Mouse (Mus musculus) mature B cell (primary cell): Measurements from ENCODE around the gene Kif17.

Source experiments
- in situ Hi-C: fragments of 300-500 bp; cut with MboI; formaldehyde crosslinking; loops from 2 replicates; pipeline ENCODE4 v1.14.3; 2019

Gene Kif17

GRCm38 (mm10) chr4:138250088-138250960 is at the start of gene Kif17, which contains the start of gene Sh2d5:
Gene Kif17 (plus strand): TSS chr4:138250435.
Gene Sh2d5 (plus strand): TSS chr4:138250403.
- in situ Hi-C loops = no loop called here

GRCm38 (mm10) chr4:138200769-138201168 is 49.5 kb upstream of the Kif17 start:
- in situ Hi-C loops = no loop called here

- in situ Hi-C loops = no loop called here
Observed at GRCm38 (mm10) chr4:138201696-138202095, 48.5 kb upstream of the Kif17 start.

- in situ Hi-C loops = no loop called here
Observed at GRCm38 (mm10) chr4:138210116-138210515, 40.1 kb upstream of the Kif17 start.

- in situ Hi-C loops = no loop called here
Observed at GRCm38 (mm10) chr4:138213861-138214260, 36.4 kb upstream of the Kif17 start.

GRCm38 (mm10) chr4:138215671-138216199 is 34.5 kb upstream of the Kif17 start:
- in situ Hi-C loops = no loop called here

GRCm38 (mm10) chr4:138216200-138216890 is 33.9 kb upstream of the Kif17 start, which contains the start of gene Hp1bp3:
Gene Hp1bp3 (plus strand): TSS chr4:138216296.
- in situ Hi-C loops = no loop called here

GRCm38 (mm10) chr4:138216891-138217392 is 33.3 kb upstream of the Kif17 start:
- in situ Hi-C loops = no loop called here

- in situ Hi-C loops = no loop called here
Observed at GRCm38 (mm10) chr4:138217441-138217840, 32.8 kb upstream of the Kif17 start.

GRCm38 (mm10) chr4:138217951-138218685 is 32.1 kb upstream of the Kif17 start:
- in situ Hi-C loops = no loop called here

- in situ Hi-C loops = no loop called here
Observed at GRCm38 (mm10) chr4:138219331-138219730, 30.9 kb upstream of the Kif17 start.

- in situ Hi-C loops = no loop called here
Observed at GRCm38 (mm10) chr4:138220761-138221160, 29.5 kb upstream of the Kif17 start.

GRCm38 (mm10) chr4:138221406-138221805 is 28.8 kb upstream of the Kif17 start:
- in situ Hi-C loops = no loop called here

GRCm38 (mm10) chr4:138222396-138222795 is 27.8 kb upstream of the Kif17 start:
- in situ Hi-C loops = no loop called here

GRCm38 (mm10) chr4:138223623-138224022 is 26.6 kb upstream of the Kif17 start:
- in situ Hi-C loops = no loop called here

- in situ Hi-C loops = no loop called here
Observed at GRCm38 (mm10) chr4:138246756-138247665, 3.2 kb upstream of the Kif17 start.

- in situ Hi-C loops = no loop called here
Observed at GRCm38 (mm10) chr4:138251819-138252218, 1.6 kb downstream of the Kif17 start.

GRCm38 (mm10) chr4:138252231-138252630 is 2.0 kb downstream of the Kif17 start:
- in situ Hi-C loops = no loop called here

GRCm38 (mm10) chr4:138257116-138257687 is 7.0 kb downstream of the Kif17 start:
- in situ Hi-C loops = no loop called here

- in situ Hi-C loops = no loop called here
Observed at GRCm38 (mm10) chr4:138258663-138259062, 8.4 kb downstream of the Kif17 start.
